Mouse (Mus musculus): ENCODE data around the gene Wt1. TPM values are rescaled to one million over a fixed set of nuclear protein-coding genes. Genes with fewer than 3 reads are reported as not detected.

The Wt1 gene
- total RNA-seq, 2 experiments from 2014 or later = not detected

GRCm38 (mm10) chr2:105125641-105126040 is 688 bp upstream of the Wt1 start:
- ATAC-seq (ENCODE audit: poor library complexity, severe bottlenecking) = no peak

GRCm38 (mm10) chr2:105126691-105127530 is 582 bp downstream of the Wt1 start:
- no peak for ATAC-seq (ENCODE audit: poor library complexity, severe bottlenecking)

GRCm38 (mm10) chr2:105127531-105128480 is 1.5 kb downstream of the Wt1 start:
- ATAC-seq (ENCODE audit: poor library complexity, severe bottlenecking) = no peak

- ATAC-seq (ENCODE audit: poor library complexity, severe bottlenecking) = no peak
These were observed 2.2 kb downstream of the Wt1 start for GRCm38 (mm10) chr2:105128564-105128963.

- ATAC-seq (ENCODE audit: poor library complexity, severe bottlenecking) = no peak
These were observed 4.2 kb downstream of the Wt1 start for GRCm38 (mm10) chr2:105130351-105131060.

- no peak for ATAC-seq (ENCODE audit: poor library complexity, severe bottlenecking)
These were observed 4.9 kb downstream of the Wt1 start for GRCm38 (mm10) chr2:105131061-105131810.

GRCm38 (mm10) chr2:105131811-105132100 is 5.4 kb downstream of the Wt1 start:
- ATAC-seq (ENCODE audit: poor library complexity, severe bottlenecking) = no peak

GRCm38 (mm10) chr2:105132300-105132699 is 6.0 kb downstream of the Wt1 start:
- ATAC-seq (ENCODE audit: poor library complexity, severe bottlenecking) = no peak

- ATAC-seq (ENCODE audit: poor library complexity, severe bottlenecking) = no peak
These were observed 6.8 kb downstream of the Wt1 start for GRCm38 (mm10) chr2:105132933-105133795.

GRCm38 (mm10) chr2:105134296-105134695 is 8.0 kb downstream of the Wt1 start:
- no peak for ATAC-seq (ENCODE audit: poor library complexity, severe bottlenecking)

- no peak for ATAC-seq (ENCODE audit: poor library complexity, severe bottlenecking)
These were observed 13.1 kb downstream of the Wt1 start for GRCm38 (mm10) chr2:105139471-105139870.

- no peak for ATAC-seq (ENCODE audit: poor library complexity, severe bottlenecking)
These were observed 15.0 kb downstream of the Wt1 start for GRCm38 (mm10) chr2:105141371-105141770.

- ATAC-seq (ENCODE audit: poor library complexity, severe bottlenecking) = no peak
These were observed 17.4 kb downstream of the Wt1 start for GRCm38 (mm10) chr2:105143731-105144130.

- no peak for ATAC-seq (ENCODE audit: poor library complexity, severe bottlenecking)
These were observed 25.2 kb downstream of the Wt1 start for GRCm38 (mm10) chr2:105151544-105151943.

- ATAC-seq (ENCODE audit: poor library complexity, severe bottlenecking) = no peak
These were observed 26.7 kb downstream of the Wt1 start for GRCm38 (mm10) chr2:105153046-105153445.

GRCm38 (mm10) chr2:105160949-105161348 is 34.6 kb downstream of the Wt1 start:
- ATAC-seq (ENCODE audit: poor library complexity, severe bottlenecking) = no peak

GRCm38 (mm10) chr2:105162763-105163162 is 36.4 kb downstream of the Wt1 start:
- ATAC-seq (ENCODE audit: poor library complexity, severe bottlenecking) = no peak

GRCm38 (mm10) chr2:105168137-105168536 is 41.8 kb downstream of the Wt1 start:
- no peak for ATAC-seq (ENCODE audit: poor library complexity, severe bottlenecking)

GRCm38 (mm10) chr2:105174254-105174653 is 47.9 kb downstream of the Wt1 start:
- no peak for ATAC-seq (ENCODE audit: poor library complexity, severe bottlenecking)

- ATAC-seq (ENCODE audit: poor library complexity, severe bottlenecking) = no peak
These were observed 52.5 kb downstream of the Wt1 start for GRCm38 (mm10) chr2:105178871-105179270.
